Mouse (Mus musculus): ENCODE data around the gene Slc12a6.
"Not testable (repeated sequence)": the region's sequence is repeated elsewhere in the genome, so short reads cannot be mapped to it uniquely, and the experiment has no call there.

The Slc12a6 gene

DNA sequence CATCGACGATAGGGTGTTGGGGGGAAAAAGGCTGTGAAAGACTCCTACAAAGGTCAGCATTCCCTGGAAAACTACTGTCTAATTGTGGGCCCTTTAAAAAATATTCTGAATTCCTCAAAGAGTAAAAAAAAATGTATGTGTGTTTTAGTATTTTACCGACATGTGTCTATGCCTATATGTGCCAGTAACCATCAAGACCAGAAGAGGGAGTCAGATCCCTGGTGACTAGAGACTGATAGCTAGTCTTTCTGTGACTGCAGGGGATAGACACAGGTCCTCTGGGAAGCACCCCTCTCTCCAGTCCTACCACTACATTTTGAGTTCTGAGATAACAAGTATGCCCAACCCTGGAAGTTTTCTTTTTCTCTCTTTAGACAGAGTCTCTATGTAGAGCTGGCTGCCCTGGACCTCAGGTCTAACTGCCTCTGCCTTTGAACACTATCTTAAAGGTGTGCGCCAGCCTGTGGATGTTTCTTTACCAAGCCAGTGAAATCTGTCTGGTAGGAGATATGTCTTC, 2.8 kb upstream of the Slc12a6 start:
- DNase-seq (ENCODE audit: low spot score), result no peak

DNA sequence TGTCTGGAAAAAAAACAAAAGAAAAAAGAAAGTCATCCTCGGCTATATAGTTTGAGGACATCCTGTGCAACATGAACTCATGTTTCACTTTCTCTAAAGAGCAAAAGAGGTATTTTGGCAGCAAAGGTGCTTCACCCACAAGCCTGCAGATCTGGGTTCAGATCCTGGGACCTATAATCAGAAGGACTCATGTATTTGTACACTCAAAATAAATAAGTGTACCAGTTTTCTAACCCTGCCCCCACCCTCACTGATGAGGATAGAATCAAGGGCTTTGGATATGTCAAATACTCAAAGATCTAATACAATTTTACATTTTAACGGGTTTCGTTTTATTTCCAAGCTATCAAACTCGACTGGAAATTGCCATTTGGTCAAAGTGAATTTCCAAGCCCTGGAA, 1.3 kb upstream of the Slc12a6 start:
- DNase-seq (ENCODE audit: low spot score), result no peak

DNA sequence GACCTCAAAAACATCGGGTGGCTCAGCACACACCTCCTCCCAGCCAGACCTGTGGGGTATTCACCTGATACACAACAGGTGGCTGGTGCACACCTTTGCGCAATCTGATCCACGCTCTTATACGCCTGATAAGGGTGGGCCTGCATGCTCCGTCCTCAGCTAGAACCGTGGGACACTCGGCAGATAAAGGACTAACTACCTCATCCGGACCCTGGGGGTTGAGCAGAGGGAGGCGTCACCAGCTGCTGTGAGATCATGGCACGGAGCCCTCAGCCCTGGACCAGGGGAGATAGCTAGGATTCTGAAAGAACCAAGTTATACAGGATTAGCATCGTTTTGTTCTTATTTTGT, 592 bp downstream of the Slc12a6 start, which contains the start of gene Gm21985:
Gene Gm21985 (plus strand): TSS at position 73 of the 351 bp plus-strand sequence.
- DNase-seq (ENCODE audit: low spot score), result peak; percentile 62

DNA sequence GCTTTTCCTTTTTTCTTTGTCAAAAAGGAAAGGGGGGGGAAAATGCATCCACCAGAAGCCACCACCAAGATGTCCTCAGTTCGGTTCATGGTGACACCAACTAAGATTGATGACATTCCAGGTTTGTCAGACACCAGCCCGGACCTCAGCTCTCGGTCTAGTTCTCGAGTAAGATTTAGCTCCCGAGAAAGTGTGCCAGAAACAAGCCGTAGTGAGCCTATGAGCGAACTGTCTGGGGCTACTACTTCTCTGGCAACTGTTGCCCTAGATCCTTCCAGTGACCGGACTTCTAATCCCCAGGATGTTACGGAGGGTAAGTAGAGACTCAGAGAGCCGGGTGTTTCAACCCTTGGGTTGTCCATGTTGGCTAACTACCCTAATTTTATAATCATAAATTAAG, 1.2 kb downstream of the Slc12a6 start:
- DNase-seq (ENCODE audit: low spot score), result no peak

DNA sequence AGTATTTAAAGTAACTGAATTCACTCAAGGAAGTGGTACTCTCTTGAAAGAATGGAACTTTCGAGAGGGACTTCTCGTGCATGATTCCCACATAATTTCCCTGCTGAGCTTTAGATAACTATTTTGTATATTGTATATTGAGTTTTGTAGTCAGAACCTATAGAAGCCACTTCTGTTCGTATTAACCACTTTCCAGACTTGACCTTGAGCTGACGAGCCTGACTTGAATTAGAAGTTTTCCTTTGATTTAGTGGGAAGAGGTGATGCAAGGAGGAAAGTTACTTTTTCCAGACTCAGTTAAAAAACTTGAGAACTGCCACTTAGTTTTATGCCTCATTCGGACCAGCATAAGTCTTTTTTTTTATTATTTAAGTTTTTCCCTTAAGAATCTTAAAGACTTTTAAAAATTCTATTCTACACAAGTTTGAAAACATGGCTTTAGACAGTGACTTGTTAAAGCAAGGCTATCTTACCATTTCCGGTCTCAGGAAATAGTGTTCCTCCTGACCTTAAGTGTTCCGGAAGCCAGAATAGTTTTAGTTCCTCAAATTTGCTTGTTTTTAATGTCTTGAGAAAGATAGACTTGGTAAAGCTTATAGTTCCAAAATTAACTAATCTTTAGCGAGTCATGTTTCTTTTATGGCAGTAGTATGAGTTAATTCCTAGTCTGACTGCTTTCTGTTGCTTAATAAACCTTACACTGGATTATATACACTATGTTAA, 2.1 kb downstream of the Slc12a6 start:
- DNase-seq (ENCODE audit: low spot score), result peak; percentile 47

DNA sequence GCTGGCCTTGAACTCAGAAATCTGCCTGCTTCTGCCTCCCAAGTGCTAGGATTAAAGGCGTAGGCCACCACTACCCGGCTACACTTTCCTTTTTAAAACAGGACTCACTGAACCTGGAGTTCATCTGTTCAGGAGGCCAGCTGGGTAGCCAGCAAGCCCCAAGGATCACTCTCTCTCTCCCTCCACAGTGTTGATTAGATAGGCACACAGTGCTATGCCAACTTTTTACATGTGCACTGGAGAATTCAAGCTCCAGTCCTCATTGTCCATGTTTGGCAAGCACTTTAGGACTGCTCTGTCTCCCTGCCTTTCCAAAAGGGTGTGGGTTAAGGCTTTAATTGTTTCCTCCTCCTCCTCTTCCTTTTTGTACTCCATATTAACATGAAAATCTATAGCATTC, 4.4 kb downstream of the Slc12a6 start:
- no peak for DNase-seq (ENCODE audit: low spot score)

DNA sequence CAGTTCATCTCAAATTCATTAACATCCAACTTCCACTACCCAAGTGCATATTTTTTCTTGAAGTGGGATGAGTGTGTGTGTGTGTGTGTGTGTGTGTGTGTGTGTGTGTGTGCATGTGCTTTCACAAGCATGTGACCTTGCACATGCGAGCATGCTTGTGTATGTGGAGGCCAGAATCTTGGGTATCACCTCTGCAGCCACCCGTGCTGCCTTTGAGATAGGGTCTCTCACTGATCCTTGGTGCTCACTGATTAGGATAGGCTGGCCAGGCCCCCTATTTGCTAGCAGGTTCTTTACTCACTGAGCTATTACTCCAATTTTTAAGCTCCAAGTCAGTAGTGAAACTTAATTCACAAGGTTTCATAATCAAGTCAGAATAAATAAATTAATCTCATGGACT, 7.3 kb downstream of the Slc12a6 start:
- DNase-seq (ENCODE audit: low spot score), result no peak

DNA sequence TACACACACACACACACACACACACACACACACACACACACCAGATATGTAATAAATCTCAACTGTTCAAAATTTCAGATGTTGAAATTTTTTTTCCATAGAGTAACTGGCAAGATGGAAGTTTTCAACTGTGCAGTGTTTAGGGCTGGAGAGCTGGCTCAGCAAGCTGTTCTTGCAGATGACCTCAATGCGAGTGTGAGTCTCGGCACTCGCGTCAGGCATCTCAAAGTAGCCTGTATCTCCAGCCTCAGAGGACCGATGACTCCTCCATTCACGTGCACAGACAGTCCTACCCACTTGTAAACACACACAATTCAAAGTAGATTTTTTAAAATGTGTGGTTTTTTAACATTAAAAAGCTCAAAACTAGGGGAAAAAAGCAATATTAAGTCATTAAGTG, 7.8 kb downstream of the Slc12a6 start:
- no peak for DNase-seq (ENCODE audit: low spot score)

DNA sequence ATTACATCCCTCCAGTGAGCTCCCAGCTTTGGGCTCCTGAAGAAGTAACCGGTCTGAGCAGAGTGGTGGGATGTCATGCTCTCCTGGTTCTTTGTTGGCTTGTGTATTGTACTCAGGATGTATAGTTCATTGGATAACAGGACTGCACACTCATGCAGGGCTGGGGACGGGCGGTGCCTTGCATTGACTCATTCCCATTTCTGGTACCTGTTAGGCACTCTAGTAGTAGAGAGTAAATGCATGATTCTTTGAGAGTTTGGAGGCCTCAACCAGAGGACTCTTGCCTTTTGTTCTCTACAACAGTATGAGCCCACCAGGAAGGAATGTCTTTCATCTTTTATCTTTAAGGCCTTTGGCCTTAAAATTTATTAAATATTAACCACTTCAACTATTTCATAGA, 11.2 kb downstream of the Slc12a6 start:
- DNase-seq (ENCODE audit: low spot score), result no peak

DNA sequence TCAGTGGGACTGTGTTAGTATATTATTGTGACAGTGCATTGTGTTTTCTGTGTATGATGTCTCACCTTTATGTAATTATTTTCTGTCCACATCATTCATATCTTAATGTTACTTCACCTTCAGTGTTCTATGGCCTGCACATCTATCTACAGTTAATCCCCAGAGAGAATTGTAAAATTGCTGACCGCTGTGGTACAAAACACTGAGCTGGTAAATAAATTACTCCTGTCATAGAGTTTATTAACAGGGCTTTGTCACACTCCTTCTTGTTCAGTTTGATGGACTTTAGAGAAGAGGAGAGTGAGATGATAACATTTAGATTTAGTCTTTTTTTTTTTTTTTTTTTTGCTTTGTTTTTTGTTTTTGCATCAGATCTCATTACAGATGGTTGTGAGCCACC, 17.2 kb downstream of the Slc12a6 start:
- DNase-seq (ENCODE audit: low spot score), result no peak

DNA sequence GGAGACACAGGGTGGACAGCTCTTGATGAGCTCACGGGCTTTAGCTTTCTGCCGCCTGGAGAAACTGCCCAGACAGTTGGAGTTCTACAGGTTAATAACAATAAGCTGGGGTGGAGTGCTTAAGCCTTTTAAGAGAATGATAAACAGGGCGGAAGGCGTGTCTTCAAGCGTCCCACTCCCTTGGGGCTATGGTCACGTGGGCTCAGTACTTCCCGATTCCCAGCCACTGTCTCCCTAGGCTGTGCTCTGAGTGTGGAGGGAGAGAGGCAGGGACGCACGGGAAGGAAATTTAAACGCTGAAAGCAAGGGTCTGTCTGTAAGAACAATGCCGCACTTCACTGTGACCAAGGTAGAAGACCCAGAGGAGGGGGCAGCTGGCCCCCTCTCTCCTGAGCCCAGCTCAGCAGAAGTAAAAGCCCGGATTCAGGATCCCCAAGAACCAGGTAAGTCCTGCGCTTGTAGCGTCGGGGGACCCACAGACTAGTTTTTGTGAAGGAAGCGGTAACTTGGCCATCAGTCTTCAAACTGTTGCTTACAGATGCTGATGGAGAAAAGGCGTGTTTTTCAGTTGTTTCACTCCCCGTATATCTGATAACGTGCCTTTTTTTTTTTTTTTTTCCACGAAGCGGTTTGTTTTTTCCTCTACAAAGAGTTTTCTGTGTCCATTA, 18.9 kb downstream of the Slc12a6 start:
- DNase-seq (ENCODE audit: low spot score), result peak; percentile 82

DNA sequence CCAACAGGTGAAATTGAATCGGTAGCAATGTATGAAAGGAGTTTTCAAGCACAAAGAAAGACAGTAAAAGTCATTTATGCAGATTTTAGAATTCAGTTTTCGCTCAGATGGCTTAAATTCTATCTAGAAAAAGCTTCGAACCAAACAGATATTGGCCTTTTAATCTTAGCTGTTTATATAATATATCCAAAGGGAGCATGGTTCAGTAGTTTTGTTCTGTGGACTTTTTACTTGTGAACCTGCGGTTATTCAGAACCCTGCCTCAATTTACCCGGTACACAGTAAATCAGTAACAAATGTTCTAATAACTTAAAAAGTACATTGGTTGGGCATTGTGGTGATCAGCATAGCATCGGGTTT, 19.4 kb downstream of the Slc12a6 start:
- no peak for DNase-seq (ENCODE audit: low spot score)

DNA sequence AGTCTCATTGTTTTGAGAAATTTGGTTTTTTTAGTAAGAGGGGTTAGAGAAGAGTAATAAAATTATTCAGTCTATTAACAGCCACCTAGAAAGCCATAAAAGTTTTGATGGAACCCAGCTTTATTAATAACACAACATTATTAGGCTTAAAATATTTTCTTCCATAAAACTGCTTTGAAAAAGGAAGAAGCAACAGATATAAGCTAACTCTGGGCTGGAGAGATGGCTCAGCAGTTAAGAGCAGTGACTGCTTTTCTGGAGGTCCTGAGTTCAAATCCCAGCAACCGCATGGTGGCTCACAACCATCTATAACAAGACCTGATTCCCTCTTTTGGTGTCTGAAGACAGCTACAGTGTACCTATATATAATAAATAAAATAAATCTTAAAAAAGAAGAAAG, 20.4 kb downstream of the Slc12a6 start:
- DNase-seq (ENCODE audit: low spot score), result not testable (repeated sequence)

DNA sequence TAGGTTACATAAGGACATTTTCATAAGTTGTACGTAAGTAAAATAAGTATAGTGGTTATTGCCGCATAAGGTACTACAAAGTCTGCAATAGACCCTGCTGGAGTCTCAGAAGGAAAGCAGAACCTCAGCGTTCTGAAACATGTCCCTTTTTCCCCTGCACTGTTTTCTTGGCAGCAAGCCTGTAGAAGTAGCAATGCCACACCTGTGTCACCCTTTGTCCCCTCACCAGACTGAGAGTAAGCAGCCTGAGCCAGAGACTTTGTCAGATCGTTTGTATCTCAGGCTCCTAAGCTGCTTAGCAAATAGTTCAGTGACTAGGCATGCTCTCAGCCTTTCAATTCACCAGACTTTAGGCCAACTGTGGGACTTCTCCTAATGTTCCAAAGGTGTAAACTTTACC, 21.4 kb downstream of the Slc12a6 start:
- no peak for DNase-seq (ENCODE audit: low spot score)

DNA sequence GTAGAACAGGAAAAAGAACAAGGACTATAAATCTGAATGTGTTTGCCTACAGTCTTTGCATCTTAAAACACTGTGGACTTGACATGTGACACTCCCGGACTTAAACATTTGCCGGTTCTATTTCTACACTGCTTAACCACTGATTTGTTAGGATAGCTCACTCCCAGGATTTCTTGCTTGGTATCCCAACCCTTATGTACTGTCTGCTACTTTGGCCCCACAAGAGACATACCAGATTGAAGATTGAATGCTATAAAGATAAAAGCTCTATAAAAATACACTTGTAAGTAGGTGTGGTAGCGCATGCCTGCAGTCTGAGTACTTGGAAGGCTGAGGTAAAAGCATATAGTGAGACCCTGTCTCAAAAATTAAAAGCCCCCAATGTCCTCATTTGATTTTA, 23.9 kb downstream of the Slc12a6 start:
- DNase-seq (ENCODE audit: low spot score), result no peak

DNA sequence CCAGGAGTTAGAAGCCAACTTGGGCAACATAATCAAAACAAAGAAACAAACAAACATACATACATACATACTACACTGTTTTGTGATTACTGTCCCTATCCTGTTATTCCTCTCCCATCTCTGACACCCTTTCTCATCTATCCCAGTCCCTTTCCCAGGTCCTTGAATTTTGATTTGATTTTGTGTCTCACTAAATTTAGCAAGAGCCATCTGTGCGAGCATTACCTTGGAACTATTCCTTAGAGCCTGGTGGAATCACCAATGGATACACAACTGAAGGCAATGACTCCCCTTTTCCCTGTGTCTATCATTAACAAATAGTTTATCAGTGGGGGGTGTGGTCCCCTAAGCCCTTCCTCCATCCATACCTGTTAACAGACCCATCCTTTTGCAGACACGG, 27.2 kb downstream of the Slc12a6 start:
- no peak for DNase-seq (ENCODE audit: low spot score)

DNA sequence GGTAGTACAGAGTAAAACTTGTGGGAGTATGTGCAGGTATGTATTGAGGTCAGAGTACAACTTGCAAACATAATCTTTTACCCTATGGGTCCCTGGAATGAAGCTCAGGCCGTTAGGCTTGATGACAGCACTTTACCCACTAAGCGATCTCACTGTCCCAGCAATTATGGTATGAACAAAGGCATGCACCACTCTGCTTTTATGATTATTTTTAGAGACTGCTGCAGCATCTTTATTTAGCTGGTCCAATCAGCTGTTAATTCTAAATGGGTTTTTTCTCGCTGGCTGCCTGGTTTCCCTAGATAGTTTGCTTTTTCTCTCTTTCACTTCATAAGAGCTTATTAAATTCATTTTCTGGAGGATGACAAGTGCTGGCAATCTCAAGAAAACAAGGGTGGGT, 30.6 kb downstream of the Slc12a6 start:
- no peak for DNase-seq (ENCODE audit: low spot score)

DNA sequence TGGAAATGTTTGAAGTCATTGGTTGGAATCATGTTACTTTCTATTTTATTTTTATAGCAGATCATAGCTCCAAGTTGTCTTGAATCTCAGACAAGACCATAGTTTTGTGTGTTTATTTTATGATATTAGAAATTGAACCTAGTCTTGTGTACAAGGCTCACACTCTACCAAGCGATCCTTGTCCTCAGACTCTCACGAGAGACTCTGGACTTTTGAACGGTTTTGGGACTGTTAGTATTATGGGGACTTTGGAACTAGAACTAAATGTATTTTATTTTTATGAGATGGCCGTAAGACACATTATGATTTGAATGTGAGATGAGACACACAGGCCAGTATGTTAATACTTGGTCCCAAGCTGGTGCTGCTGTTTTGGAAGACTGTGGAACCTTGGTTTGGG, 32.6 kb downstream of the Slc12a6 start:
- no peak for DNase-seq (ENCODE audit: low spot score)

DNA sequence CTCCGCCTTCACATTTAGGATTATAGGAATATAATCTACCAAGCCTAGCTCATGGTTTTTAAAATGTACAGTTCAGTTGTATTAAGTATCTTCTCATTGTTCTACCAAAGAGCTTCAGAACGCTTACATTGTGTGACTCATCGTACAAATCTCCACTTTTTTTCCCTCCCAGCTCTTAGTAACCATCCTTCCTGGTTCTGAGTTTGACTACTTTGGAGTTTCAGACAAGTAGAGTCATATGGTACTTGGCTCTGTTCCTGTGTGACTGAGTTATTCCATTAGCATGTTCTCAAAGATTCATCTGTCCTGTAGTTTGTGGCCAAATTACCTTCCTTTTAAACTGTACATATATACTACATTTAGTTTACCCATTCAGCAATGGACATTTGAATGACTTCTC, 43.0 kb downstream of the Slc12a6 start:
- DNase-seq (ENCODE audit: low spot score), result no peak

DNA sequence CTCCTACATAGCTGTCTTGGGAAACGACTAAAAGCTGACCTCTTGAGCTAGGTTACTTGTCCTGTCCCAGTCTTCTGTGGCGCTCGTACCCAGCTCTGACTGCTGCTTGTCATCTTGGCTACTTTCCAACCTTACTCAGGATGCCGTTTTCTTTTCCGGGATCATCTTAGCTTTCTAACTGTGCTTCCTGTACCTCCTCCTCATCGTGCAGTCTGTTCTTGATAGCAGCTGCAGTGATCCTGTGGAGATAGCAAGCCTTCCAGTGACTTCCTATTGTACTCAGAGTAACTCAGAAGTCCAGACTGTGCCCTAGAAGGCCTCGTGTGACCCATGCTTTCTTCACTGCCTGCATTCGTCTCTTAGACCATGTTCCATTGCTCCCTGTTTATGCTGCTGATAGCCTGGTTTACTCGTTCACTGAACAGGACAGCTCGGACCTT, 43.6 kb downstream of the Slc12a6 start:
- DNase-seq (ENCODE audit: low spot score), result peak; percentile 26

DNA sequence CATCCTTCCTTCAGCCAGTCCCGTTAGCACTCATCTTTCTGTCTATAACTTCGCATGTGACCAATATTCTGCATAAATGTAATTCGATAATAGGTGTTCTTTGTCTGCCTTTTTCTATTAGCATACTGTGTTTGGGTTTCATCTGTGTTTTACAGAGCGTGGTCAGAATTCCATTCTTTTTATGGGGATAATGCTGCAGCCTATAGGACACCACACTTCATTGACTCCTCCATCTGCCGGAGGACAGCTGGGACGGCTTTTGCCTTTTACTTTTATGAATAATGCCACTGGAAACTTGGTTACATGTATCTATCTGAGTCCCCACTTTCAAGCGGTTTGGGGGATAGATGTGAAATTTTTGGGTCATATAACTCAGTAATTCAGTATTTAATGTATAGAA, 50.0 kb downstream of the Slc12a6 start:
- DNase-seq (ENCODE audit: low spot score), result no peak

DNA sequence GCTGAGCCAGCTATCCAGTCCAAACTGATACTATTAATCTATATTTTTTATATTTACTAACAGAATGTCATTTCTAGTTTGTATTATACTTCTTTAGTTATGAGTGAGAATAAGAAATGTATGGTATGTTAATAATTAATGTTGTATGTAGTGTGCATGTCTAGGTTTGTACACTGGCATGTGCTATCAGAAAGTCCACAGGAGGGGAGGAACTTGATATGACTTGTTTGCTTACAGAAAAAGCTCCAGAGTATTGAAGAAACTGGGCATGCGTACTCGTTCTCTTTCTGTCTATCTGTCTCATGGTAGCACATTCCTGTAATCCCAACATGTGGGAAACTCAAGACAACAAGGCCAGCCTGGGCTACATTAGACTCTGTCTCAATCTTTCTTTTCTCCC, 52.6 kb downstream of the Slc12a6 start:
- DNase-seq (ENCODE audit: low spot score), result no peak

DNA sequence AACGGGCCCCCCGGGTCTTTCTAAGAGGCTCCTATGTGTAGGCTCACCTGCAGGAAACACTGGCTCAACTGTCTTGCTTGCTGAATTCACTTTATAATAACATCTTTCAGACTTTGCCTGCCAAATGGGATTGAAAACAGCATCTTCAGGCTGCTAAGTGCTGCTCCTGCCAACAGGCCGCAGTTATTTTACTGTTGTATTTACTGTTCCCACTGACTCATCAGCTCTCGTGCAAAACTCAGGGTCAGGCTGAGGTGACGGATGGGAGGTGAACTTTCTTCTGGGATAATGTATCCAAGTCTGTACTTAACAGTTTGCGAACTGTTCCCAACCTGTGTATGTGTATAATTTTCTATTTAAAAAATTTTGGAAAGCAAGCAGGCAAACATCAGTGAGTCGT, 53.3 kb downstream of the Slc12a6 start:
- DNase-seq (ENCODE audit: low spot score), result peak; percentile 18
